16 mouse cellular contexts compared by ENCODE assay signal in genomic region chr12:75846513-75846912, GRCm38 (mm10). TPM values are rescaled to one million over a fixed set of nuclear protein-coding genes. Genes with fewer than 3 reads are reported as not detected.
DNase-seq lines count a peak whose midpoint lies in the region; ATAC-seq lines count a peak whose summit lies in the region.
"Had no signal": no experiment of that assay in that cellular context is flagged by ENCODE, and none has a peak within 500 bp of the region (broad histone marks: within the 10 kb centered on the region; RNA-seq: fewer than 3 reads in every experiment).

No protein-coding gene starts in this region.

- H3K4me1 ChIP-seq in heart, embryonic 13.5 days = peaks cover 42% of the 10 kb centered on the region
- H3K4me1 ChIP-seq in kidney, embryonic 15.5 days = peaks cover 34% of the 10 kb centered on the region
- H3K4me1 ChIP-seq: forebrain, embryonic 15.5 days; hindbrain, embryonic 12.5 days had no signal

- intact Hi-C loops in gastrocnemius, postnatal 14 days (cut with DNase I; ENCODE audit: low total_unique reads) = no loop called here

- no peak for ATAC-seq in heart, embryonic 13.5 days (ENCODE audit: extremely low read depth, insufficient number of reproducible peaks, low FRiP score, low TSS enrichment)
- ATAC-seq in kidney, embryonic 15.5 days (replicated peaks; ENCODE audit: low FRiP score) = peak; percentile 72
- ATAC-seq: forebrain, embryonic 15.5 days; midbrain, embryonic 13.5 days had no signal

- WGBS in heart, embryonic 13.5 days = 68% methylated on average over 12 of the region's 12 CpGs
- 56% methylated on average over 12 of the region's 12 CpGs for WGBS in kidney, embryonic 15.5 days

- H3K9ac ChIP-seq in heart, embryonic 13.5 days = no peak overlapping the region
- H3K9ac ChIP-seq in kidney, embryonic 15.5 days = no peak overlapping the region
- H3K9ac ChIP-seq: forebrain, embryonic 15.5 days; hindbrain, embryonic 12.5 days; midbrain, embryonic 13.5 days had no signal

- H3K9me3 ChIP-seq in heart, embryonic 13.5 days = no peaks in the 10 kb centered on the region
- no peaks in the 10 kb centered on the region for H3K9me3 ChIP-seq in kidney, embryonic 15.5 days (replicated peaks)
- H3K9me3 ChIP-seq: forebrain, embryonic 15.5 days; hindbrain, embryonic 12.5 days; midbrain, embryonic 13.5 days had no signal

- H3K4me2 ChIP-seq in heart, embryonic 13.5 days = no peak overlapping the region
- no peak overlapping the region for H3K4me2 ChIP-seq in kidney, embryonic 15.5 days
- H3K4me2 ChIP-seq: forebrain, embryonic 15.5 days; heart, embryonic 11.5 days; hindbrain, embryonic 12.5 days; liver, embryonic 11.5 days; midbrain, embryonic 13.5 days had no signal

- H3K4me3 ChIP-seq in heart, embryonic 13.5 days = no peak overlapping the region
- H3K4me3 ChIP-seq in kidney, embryonic 15.5 days (replicated peaks) = no peak overlapping the region
- H3K4me3 ChIP-seq: forebrain, embryonic 15.5 days; hindbrain, embryonic 12.5 days; midbrain, embryonic 13.5 days had no signal

- H3K36me3 ChIP-seq in heart, embryonic 13.5 days = no peaks in the 10 kb centered on the region
- no peaks in the 10 kb centered on the region for H3K36me3 ChIP-seq in kidney, embryonic 15.5 days
- H3K36me3 ChIP-seq: forebrain, embryonic 15.5 days; hindbrain, embryonic 12.5 days; midbrain, embryonic 13.5 days had no signal

- no peaks in the 10 kb centered on the region for H3K27me3 ChIP-seq in heart, embryonic 13.5 days (replicated peaks)
- no peaks in the 10 kb centered on the region for H3K27me3 ChIP-seq in kidney, embryonic 15.5 days
- H3K27me3 ChIP-seq: forebrain, embryonic 15.5 days; hindbrain, embryonic 12.5 days; midbrain, embryonic 13.5 days had no signal

- H3K27ac ChIP-seq in heart, embryonic 13.5 days (replicated peaks) = peak overlapping the region; percentile 42
- peak overlapping the region; percentile 67 for H3K27ac ChIP-seq in kidney, embryonic 15.5 days
- H3K27ac ChIP-seq: forebrain, embryonic 15.5 days; hindbrain, embryonic 12.5 days; midbrain, embryonic 13.5 days had no signal

- DNase-seq in heart, postnatal 4 days = no peak
- peak; percentile 36 for DNase-seq in testis, postnatal 14 days (ENCODE audit: low spot score)
- DNase-seq in testis, postnatal 10 days (ENCODE audit: low spot score) = no peak
- peak; percentile 54 for DNase-seq in lung, postnatal 36 days
- no peak for DNase-seq in gastrocnemius, postnatal 14 days
- no peak for DNase-seq in frontal cortex, postnatal 10 days (ENCODE audit: low spot score in 2 of 2)
- DNase-seq: cerebellum, postnatal 14 days; gastrocnemius, postnatal 10 days; thymus, adult 18-20 months had no signal

RNA-seq across cellular contexts. Expression of gene Syne2, which starts 28.6 kb away (rescaled TPM):
- 45.3 and 49.6 TPM in 2 replicates for polyA plus RNA-seq in heart, embryonic 13.5 days (2015; fragmentation: Nextera tagmentation; extraction: Ambion mirVana)
- total RNA-seq in heart, postnatal 4 days (2021) = 10 to 100 TPM; 55.3 to 65.4 TPM
- polyA plus RNA-seq in kidney, embryonic 15.5 days (2015; fragmentation: Nextera tagmentation; extraction: Ambion mirVana) = 60.2 and 60.9 TPM in 2 replicates
- total RNA-seq in gastrocnemius, postnatal 14 days (2021) = 10 to 100 TPM; 18.3 to 20.9 TPM

Comparison
In these comparisons a context has a peak if more than half of its experiments do, and no peak if none do; other contexts are left out.
1. DNase-seq: peak in testis, postnatal 14 days (single experiment) and lung, postnatal 36 days (single experiment); none in heart, postnatal 4 days (single experiment), testis, postnatal 10 days (single experiment), gastrocnemius, postnatal 14 days (single experiment) and frontal cortex, postnatal 10 days (0 of 2).